Mouse (Mus musculus) hindbrain, embryonic 16.5 days (tissue): ENCODE results near the gene Tmem184a. TPM values are rescaled to one million over a fixed set of nuclear protein-coding genes. Genes with fewer than 3 reads are reported as not detected.

Experiments used
- ATAC-seq: fragments of 200-750 bp; cut with Nextera tagmentation; 2 replicates; pipeline ENCODE4 v1.8.0; 2017; ENCODE audit warnings: moderate TSS enrichment, moderate library complexity
- H3K27ac ChIP-seq: fragments of 300-500 bp; sonication (generic); 2 replicates; pipeline ENCODE4 v1.5.1; 2014; ENCODE audit warnings: low read depth, mild to moderate bottlenecking, control low read depth, low read length, moderate library complexity
- H3K27me3 ChIP-seq: fragments of 300-500 bp; sonication (generic); replicated peaks from 2 replicates; pipeline ENCODE4 v1.6.1; 2014; ENCODE audit warnings: low read length; ENCODE audit not compliant: control insufficient read depth, insufficient read depth
- H3K36me3 ChIP-seq: fragments of 300-500 bp; sonication (generic); 2 replicates; pipeline ENCODE4 v1.6.1; 2014; ENCODE audit warnings: mild to moderate bottlenecking, low read length, moderate library complexity, mixed read lengths; ENCODE audit not compliant: control insufficient read depth, insufficient read depth
- H3K4me1 ChIP-seq: fragments of 300-500 bp; sonication (generic); 2 replicates; pipeline ENCODE4 v1.6.1; 2014; ENCODE audit warnings: low read depth, low read length; ENCODE audit not compliant: control insufficient read depth, insufficient read depth
- H3K4me2 ChIP-seq: fragments of 300-500 bp; sonication (generic); 2 replicates; pipeline ENCODE4 v1.6.1; 2014; ENCODE audit warnings: mild to moderate bottlenecking, low read length, control low read depth, moderate library complexity
- H3K4me3 ChIP-seq: fragments of 300-500 bp; sonication (generic); 2 replicates; pipeline ENCODE4 v1.5.1; 2014; ENCODE audit warnings: mild to moderate bottlenecking, low read length, control low read depth, moderate library complexity
- H3K9ac ChIP-seq: fragments of 300-500 bp; sonication (generic); 2 replicates; pipeline ENCODE4 v1.6.1; 2014; ENCODE audit warnings: low read depth, mild to moderate bottlenecking, control low read depth, low read length, moderate library complexity
- H3K9me3 ChIP-seq: fragments of 300-500 bp; sonication (generic); 2 replicates; pipeline ENCODE4 v1.6.1; 2014; ENCODE audit warnings: mild to moderate bottlenecking, low read length, moderate library complexity; ENCODE audit not compliant: control insufficient read depth
- WGBS: fragments of 180-500 bp; shearing (Covaris S2); extraction: QIAGEN DNeasy Blood & Tissue Kit; methylation state at CpG from one replicate; pipeline ENCODE4 v1.1.7; 2014; 5-methylcytosine and 5-hydroxymethylcytosine counted together
- polyA plus RNA-seq: library from polyadenylated mRNA; unstranded; fragments of >200 nt; fragmentation: Nextera tagmentation; extraction: Ambion mirVana; gene quantifications from 2 replicates; pipeline ENCODE4 v1.2.1, GENCODE M21; 2015

The Tmem184a gene
- polyA plus RNA-seq, 1 experiment from 2014 or later, result 0.09 TPM

GRCm38 (mm10) chr5:139817292-139817691 lies 2.4 kb downstream of the Tmem184a start:
- Histone ChIP-seq H3K4me1 (no peaks in the 10 kb centered on the region), H3K27me3 (peaks cover 12% of the 10 kb centered on the region), H3K9me3 (no peaks in the 10 kb centered on the region), H3K9ac (no peak overlapping the region), H3K36me3 (peaks cover 6% of the 10 kb centered on the region; the same call in 1 of the 2 replicates), H3K4me2 (no peak overlapping the region), H3K4me3 (no peak overlapping the region), H3K27ac (no peak overlapping the region)
- no peak for ATAC-seq
- 7% methylated on average over 1 of the region's 1 CpGs for WGBS

GRCm38 (mm10) chr5:139816445-139816844 lies 3.3 kb downstream of the Tmem184a start:
- no peak for ATAC-seq
- Histone ChIP-seq H3K27me3 (peaks cover 12% of the 10 kb centered on the region), H3K4me1 (no peaks in the 10 kb centered on the region)

GRCm38 (mm10) chr5:139815964-139816363 lies 3.8 kb downstream of the Tmem184a start:
- no peak overlapping the region for H3K27ac ChIP-seq
- H3K4me2 ChIP-seq, result no peak overlapping the region
- H3K9ac ChIP-seq, result no peak overlapping the region
- H3K9me3 ChIP-seq, result no peaks in the 10 kb centered on the region
- no peaks in the 10 kb centered on the region for H3K36me3 ChIP-seq
- ATAC-seq, result no peak
- no peak overlapping the region for H3K4me3 ChIP-seq
- H3K27me3 ChIP-seq, result peaks cover 12% of the 10 kb centered on the region
- no peaks in the 10 kb centered on the region for H3K4me1 ChIP-seq
- 56% methylated on average over 6 of the region's 6 CpGs for WGBS

More at GRCm38 (mm10) chr5:139816445-139816844, 3.3 kb downstream of the Tmem184a start:
- Histone ChIP-seq H3K9me3 (no peaks in the 10 kb centered on the region), H3K4me2 (no peak overlapping the region), H3K27ac (no peak overlapping the region), H3K36me3 (no peaks in the 10 kb centered on the region), H3K4me3 (no peak overlapping the region), H3K9ac (no peak overlapping the region)

GRCm38 (mm10) chr5:139813963-139814381 lies 5.7 kb downstream of the Tmem184a start:
- no peaks in the 10 kb centered on the region for H3K9me3 ChIP-seq
- no peaks in the 10 kb centered on the region for H3K36me3 ChIP-seq
- no peak overlapping the region for H3K27ac ChIP-seq
- H3K4me3 ChIP-seq, result no peak overlapping the region
- H3K4me2 ChIP-seq, result no peak overlapping the region
- no peak for ATAC-seq
- H3K4me1 ChIP-seq, result no peaks in the 10 kb centered on the region
- peaks cover 12% of the 10 kb centered on the region for H3K27me3 ChIP-seq
- WGBS, result 9% methylated on average over 8 of the region's 13 CpGs
- H3K9ac ChIP-seq, result no peak overlapping the region

GRCm38 (mm10) chr5:139813126-139813490 lies 6.6 kb downstream of the Tmem184a start:
- H3K4me1 ChIP-seq, result no peaks in the 10 kb centered on the region
- H3K36me3 ChIP-seq, result no peaks in the 10 kb centered on the region
- 37% methylated on average over 10 of the region's 10 CpGs for WGBS
- H3K4me3 ChIP-seq, result no peak overlapping the region
- no peaks in the 10 kb centered on the region for H3K9me3 ChIP-seq
- H3K9ac ChIP-seq, result no peak overlapping the region
- H3K27ac ChIP-seq, result no peak overlapping the region
- H3K4me2 ChIP-seq, result no peak overlapping the region
- peaks cover 12% of the 10 kb centered on the region for H3K27me3 ChIP-seq
- ATAC-seq, result no peak

GRCm38 (mm10) chr5:139812398-139813125 lies 7.2 kb downstream of the Tmem184a start:
- H3K27me3 ChIP-seq, result peaks cover 12% of the 10 kb centered on the region
- ATAC-seq, result no peak
- H3K27ac ChIP-seq, result no peak overlapping the region

GRCm38 (mm10) chr5:139811677-139812397 lies 7.9 kb downstream of the Tmem184a start:
- ATAC-seq, result no peak
- Histone ChIP-seq H3K4me1 (no peaks in the 10 kb centered on the region), H3K9ac (no peak overlapping the region), H3K36me3 (no peaks in the 10 kb centered on the region), H3K27ac (no peak overlapping the region), H3K4me3 (no peak overlapping the region), H3K27me3 (peaks cover 12% of the 10 kb centered on the region), H3K9me3 (no peaks in the 10 kb centered on the region), H3K4me2 (no peak overlapping the region)
- WGBS, result 76% methylated on average over 15 of the region's 15 CpGs

More at GRCm38 (mm10) chr5:139812398-139813125, 7.2 kb downstream of the Tmem184a start:
- 67% methylated on average over 20 of the region's 20 CpGs for WGBS
- H3K4me1 ChIP-seq, result no peaks in the 10 kb centered on the region
- H3K36me3 ChIP-seq, result no peaks in the 10 kb centered on the region
- no peak overlapping the region for H3K9ac ChIP-seq
- H3K9me3 ChIP-seq, result no peaks in the 10 kb centered on the region
- no peak overlapping the region for H3K4me2 ChIP-seq
- H3K4me3 ChIP-seq, result no peak overlapping the region

GRCm38 (mm10) chr5:139809397-139809796 lies 10.3 kb downstream of the Tmem184a start:
- WGBS, result 61% methylated on average over 4 of the region's 4 CpGs
- no peak overlapping the region for H3K9ac ChIP-seq
- no peak overlapping the region for H3K4me2 ChIP-seq
- H3K36me3 ChIP-seq, result no peaks in the 10 kb centered on the region
- H3K4me1 ChIP-seq, result no peaks in the 10 kb centered on the region
- no peak for ATAC-seq
- H3K27me3 ChIP-seq, result peaks cover 10% of the 10 kb centered on the region
- no peak overlapping the region for H3K4me3 ChIP-seq
- no peak overlapping the region for H3K27ac ChIP-seq
- H3K9me3 ChIP-seq, result no peaks in the 10 kb centered on the region

GRCm38 (mm10) chr5:139805924-139806323 lies 13.8 kb downstream of the Tmem184a start:
- H3K4me3 ChIP-seq, result no peak overlapping the region
- no peak overlapping the region for H3K4me2 ChIP-seq
- WGBS, result 95% methylated on average over 8 of the region's 8 CpGs
- no peak overlapping the region for H3K9ac ChIP-seq
- 0 out of 2 replicates have a peak, but pooled peaks cover 2% of the 10 kb centered on the region for H3K36me3 ChIP-seq
- H3K9me3 ChIP-seq, result no peaks in the 10 kb centered on the region
- no peak for ATAC-seq
- H3K4me1 ChIP-seq, result peaks cover 4% of the 10 kb centered on the region; the same call in 1 of the 2 replicates
- H3K27ac ChIP-seq, result no peak overlapping the region
- H3K27me3 ChIP-seq, result no peaks in the 10 kb centered on the region
